Mouse (Mus musculus) T-helper 2 cell (primary cell): Measurements from ENCODE around the gene Palm.

ENCODE experiments used
- in situ Hi-C: fragments of 300-600 bp; cut with MboI, MseI; formaldehyde crosslinking; loops from one replicate; pipeline ENCODE4 v1.15.1; 2025; ENCODE audit warnings: high pct_unique_total_duplicates

The Palm gene

DNA sequence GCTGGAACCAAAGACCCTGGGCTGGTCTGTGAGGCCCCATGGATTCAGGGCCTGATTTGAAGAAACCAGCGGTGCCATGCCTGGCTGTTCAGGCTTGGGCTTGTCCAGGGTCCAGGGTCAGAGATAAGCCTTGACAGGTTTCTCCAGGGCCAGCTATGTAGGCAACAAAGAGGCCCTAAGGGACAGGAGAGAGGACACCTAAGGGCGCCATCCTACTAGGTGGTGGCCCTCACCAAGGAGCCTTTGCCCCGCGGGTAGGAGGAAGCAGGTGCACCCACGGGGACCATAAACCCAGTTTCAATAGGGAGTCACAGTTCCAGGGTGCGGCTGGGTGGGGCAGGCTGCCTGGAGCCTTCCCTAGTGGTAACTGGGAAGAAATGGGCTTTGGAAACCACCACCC is 29.6 kb downstream of the Palm start:
- in situ Hi-C loops, result no loop called here

DNA sequence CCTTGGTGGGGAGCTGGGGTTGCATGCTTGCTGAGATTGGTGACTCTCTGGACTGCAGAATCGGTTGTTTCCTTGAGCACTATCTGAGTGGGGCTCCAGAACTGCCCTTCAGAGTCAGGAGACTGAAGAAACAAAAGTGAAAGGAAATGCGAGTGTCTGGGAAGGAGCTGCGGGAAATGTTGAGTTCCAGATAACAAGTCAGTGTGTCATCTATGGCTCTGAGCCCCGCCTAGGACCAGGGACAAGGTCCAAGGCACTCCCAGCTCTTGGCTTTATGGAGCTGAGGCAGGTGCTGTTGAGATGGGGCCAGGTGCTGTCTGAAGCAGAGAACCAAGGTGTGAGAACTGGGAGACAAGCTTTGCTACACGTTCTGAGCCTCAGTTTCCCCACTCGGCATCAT is 31.0 kb downstream of the Palm start:
- in situ Hi-C loops, result no loop called here

DNA sequence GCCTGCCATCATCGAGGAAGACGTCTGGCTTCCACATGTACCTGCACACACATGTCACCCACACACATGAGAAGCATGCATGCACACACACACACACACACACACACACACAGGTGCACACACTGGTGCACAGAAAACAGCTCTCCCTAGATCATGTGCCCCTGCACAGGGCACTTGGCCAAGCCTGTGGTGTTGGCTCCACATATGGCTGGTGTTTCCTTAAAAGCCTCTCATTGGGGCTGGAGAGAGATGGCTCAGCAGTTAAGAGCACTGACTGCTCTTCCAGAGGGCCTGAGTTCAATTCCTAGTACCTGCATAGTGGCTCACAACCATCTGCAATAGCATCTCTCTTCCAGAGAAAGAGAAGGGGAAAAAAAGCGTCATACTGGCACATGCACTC is 38.2 kb downstream of the Palm start:
- in situ Hi-C loops, result no loop called here

DNA sequence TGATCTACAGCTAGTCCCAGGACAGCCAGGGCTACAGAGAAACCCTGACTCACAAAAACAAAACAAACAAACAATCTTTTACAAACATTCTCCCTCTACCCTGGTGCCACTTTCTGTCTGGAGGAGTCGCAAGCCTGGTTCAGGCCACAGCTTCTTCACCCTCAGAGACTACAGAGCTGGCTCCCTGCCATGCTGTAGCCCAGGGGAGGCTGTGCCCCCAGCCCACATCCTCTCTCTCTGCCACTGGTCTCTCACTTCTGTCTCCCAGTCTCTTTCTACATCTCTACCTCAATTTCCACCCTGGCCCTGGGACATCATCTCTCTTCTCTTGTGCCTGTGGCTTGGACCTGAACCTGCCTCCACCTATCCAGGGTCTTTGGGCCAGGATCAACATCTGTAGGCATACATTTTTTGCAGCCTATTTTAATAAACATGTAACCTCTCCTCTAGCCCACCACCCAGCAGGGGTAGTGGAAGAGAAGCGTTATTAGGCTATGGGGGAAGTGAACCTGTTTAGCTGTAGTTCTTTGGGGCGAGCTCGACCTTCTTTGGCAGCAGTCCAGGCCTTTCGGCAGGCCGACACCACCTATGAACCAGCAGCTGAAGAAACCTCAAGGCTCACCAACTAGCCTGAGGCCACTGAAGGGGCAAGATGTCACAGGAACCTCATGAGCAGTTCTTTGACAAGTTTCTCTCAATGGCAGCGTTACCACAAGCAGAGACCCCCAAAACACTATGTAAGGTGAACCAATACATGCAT is 38.8 kb downstream of the Palm start:
- in situ Hi-C loops, result no loop called here

DNA sequence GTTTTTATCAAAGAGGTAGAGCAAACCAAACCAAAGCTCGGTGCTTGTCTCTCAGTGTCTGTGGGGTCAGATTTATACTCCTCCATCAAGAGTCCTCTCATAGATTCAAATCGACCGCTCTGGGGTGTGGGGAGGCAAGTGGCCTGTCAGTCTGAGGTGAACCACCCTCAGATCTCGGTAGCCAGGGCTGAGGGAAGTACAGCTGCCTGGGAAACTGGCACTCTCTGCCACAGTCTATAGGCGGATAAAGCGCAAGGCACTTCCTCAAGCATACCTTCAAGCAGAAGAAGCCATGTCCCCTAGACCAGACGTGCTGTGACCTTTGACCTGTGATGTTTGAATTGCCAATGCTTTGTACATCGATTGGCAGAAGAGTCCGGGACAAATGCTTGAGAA is 39.4 kb downstream of the Palm start:
- in situ Hi-C loops, result no loop called here

DNA sequence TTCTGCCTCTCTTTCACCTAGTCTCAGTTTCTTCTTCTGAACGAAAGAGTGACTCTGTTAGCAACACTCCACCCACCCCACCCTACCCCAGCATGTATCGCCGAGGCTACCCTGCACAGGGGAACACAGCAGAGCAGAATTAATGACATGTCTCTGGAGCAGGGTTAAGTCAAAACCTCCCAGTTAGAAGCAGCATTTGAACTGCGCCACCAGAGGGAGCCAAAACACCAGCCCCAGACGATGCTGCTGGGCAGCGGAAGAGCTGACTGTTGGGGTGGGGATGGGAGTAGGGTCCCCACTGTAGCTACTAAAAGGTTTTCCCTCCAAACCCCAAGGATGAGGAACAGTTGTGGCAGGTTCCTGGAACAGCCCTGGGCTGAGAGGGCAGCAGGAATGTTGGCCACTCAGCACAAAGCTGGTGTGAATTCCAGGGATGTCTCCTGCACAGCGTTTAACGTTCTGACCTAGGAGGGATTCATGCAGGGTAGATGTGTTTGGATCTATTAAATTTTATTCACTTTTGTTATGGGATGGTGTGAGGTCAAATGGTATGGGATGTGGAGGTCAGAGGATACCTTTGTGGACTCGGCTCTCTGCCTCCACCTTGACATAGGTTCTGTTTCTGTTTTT is 41.5 kb downstream of the Palm start:
- in situ Hi-C loops, result no loop called here

DNA sequence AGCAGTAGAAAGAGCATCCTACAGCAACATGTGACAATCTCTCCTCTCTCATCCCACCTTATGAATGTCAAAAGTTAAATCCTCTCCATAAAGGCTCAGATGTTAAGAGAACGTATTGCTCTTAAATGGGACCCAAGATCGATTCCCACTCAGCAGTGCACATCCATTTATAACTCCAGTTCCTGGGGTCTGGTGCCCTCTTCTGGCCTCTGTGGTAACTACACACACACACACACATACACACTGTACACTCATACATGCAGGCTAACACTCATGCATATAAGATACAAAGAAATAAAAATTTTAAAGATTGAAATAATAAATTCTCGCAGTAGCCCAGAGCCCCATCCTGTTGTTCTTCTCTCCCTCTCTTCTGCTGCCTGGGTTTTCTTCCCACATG is 43.5 kb downstream of the Palm start:
- in situ Hi-C loops, result no loop called here

DNA sequence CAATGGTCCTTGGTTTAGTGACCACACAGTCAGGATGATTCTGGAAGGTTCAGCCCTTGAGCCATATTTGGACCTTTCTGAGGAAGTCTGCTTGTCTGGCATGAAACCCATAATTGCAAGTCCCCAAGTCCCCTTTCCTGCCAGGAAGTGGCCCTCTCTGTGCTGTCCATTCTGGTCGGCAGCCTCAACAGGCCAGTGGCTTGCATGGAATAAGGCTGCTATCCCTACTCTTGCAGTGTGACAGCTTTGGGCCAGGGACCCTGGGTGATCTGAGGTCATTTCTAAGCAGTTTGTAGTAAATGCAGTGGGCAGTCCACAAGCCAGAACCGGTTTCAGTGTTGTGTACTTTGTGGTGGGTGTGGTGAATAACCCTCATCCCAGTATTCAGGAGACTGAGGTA is 44.8 kb downstream of the Palm start:
- in situ Hi-C loops, result no loop called here

DNA sequence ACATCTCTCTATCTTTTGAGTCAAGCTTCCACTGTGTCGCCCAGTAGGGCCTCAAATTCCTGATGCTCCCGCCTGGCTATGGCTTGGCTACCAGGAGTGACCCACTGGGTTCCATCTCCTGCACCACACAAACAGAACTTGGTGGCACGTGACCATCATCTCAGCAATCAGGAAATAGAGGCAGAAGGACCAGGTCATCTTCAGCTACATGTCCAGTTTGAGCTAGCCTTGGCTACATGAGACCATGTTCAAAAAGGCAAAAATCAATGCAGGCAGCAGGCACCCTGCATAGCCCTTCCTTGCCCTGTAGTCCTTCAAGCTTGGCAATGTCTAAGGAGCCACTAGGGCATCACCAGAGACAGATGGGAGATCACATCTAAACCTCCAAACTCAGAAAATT is 46.7 kb downstream of the Palm start:
- in situ Hi-C loops, result no loop called here

DNA sequence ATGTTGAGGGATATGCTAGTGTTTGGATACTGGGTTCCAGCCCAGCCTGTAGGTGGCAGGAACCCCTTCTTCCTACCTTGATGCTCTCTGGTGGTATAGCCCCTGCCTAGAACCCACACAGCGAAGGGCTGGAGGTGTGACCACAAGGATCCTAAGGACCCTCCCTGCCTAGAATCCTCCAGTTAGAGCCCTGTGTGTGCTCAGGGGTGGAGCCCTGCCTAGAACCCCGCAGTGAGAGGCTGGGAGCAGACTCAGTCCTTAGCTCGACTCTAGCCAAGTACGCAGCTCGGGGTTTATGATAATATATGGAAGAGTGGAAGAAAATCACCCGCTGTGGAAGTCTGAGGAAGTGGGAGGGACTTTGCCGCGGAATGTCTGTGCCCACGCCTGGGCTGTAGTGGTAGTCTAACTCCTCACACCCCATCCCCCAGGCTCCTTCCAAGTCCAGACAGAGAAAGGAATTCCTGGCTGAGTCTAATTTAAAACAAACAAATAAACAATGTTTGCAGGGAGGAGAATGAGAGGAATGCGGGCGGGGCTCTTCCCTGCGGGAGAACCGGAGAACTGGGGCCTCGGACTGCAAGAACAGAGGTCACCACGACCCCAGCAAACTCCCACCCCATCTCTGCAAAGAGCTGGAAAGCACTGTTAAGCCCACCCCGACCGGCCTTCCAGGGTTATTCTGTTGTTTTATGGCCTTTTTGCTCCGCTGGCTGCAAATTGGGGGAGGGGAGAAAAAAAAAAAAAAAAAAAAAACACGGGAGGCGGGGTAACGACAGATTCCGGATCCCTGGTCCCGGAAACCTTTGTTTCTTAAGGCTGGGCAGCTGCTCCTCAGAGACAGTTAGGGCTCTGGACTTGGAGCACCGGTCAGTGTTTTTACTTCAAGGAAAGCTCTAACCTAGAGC is 47.5 kb downstream of the Palm start:
- in situ Hi-C loops, result no loop called here

DNA sequence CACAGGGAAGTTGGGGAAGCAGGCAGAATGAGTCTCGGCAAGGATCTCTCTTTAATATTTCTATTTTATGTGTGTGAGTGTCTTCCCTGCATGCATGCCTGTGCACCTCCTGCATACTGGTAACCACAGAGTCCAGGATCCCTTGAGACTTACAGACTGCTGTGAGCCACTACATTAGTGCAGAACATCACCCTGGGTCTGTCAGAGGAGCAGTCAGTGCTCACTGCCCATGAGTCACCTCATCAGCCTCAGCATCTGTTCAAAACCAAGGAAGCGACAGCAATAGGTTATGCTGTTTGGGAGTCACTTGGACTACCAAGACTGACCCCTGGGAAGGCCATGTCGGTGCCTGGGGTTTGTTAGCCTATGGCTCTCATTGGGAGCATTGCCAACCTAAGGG is 49.0 kb downstream of the Palm start:
- in situ Hi-C loops, result no loop called here

DNA sequence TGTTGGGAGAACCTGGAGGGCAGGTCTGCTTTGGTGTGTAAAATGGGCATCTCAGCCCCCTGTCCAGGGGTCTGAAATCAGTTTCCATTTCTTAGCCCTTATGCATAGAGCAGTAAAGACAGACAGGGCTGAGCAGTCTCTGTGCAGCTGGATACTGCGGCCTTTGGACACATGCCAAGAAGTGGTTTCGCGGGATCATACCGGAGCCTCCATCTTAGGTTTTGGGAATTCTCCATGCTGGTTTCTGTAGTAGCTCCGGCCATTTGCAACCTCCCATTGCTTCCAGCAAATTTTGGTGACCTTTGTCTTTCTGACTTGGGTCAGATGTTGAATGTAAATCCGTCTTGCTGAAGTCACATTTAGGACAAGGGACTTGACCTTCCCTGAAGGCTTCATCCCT is 50.1 kb downstream of the Palm start:
- in situ Hi-C loops, result no loop called here

DNA sequence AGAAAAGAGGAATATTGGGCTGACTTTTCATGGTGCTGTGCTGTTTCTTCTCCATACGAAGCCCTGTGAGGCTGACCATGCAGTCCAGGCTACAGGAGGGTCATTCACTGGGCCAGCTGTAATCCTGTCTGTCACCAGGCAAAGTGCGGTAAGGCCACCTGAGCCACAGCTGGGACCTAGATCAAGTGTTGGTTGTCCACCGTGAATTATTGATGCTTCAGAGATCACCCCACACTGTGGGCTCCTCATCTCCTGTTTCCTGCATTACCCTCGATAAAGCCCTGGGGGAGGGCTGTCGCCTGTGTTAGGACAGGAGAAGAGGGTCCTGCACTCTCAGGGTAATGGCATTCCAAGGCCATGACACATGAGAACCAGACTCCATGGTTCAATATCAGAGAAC is 53.2 kb downstream of the Palm start:
- in situ Hi-C loops, result no loop called here

DNA sequence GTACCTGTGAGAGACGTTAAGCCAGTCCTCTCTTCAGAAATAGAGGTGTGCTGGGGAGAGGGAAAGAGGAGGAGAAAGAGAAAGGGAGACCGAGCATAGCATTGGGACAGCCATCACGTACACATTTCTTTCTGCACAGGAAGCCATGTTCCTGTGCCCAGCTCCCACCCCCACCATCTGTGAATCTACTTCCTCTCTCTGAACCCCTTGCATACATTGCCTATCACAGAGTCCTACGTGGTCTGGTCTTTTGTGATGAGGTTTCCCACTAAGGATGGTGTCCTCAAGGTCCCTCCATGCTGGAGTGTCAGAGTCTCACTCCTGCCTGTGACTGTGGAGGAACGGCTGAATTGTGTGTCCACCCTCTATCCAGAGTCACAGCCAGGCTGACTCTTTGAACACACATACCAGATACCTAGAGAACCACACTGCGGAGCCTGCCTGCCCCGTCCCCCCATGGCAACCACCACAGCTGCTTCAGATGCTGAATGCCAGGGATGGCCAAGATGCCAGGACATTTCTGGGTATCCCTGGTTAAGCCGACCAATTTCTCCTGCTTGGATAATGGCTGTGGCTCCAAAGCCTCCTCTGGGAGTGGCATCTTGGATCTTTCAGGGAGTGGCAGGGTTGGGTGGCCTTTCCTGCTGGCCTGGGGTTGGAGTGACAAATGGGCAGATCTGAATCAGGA is 56.7 kb downstream of the Palm start:
- in situ Hi-C loops, result no loop called here

DNA sequence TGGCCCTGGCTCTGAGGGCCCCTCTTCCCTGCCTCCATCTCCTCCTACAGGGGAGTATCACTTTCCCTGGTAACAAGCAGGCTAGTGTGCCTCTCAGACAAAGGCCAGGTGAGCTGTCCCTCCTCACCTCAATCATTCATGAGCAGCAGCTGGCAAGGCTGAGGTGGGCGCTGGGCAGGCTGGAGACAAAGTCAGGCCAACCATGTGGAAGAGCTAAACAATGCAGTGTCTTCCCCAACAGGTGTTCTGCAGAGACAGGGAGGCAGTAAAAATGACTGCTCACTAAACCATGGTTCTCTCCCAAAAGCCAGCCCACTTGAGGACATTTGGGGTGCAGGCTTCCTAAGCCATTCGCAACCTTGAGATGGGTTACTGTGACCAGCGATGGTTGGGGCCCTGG is 58.3 kb downstream of the Palm start:
- in situ Hi-C loops, result no loop called here

DNA sequence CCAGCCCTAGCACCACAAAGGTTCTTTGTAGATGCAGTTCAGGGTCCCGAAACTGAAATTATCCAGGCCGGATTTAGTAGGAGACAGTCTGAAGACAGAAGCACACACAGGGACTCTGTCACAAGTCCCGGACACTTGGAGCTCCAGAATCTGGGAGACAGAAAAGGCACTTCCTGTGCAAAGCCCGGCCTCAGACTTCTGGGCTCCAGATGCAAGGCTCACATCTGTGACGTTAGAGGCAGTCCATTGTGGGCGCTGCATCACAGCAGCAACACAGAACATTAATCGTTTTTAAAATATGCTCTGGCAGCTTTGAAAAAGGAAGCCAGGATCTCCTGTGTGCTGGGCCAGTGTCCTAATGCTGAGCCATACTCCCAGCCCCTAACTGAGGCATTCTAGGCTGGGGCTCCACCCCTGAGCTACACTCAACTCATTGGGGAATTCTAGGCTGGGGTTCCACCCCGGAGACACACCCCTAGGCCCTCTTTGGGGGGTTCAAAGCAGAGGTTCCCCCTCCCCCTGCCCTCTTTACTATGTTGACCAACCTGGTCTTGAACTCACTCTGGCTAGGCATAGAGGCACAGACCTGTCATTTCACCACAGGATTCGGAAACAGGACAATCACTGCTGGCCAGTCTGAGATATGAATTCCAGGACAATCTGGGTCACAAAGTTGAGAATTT is 58.9 kb downstream of the Palm start:
- in situ Hi-C loops, result no loop called here

DNA sequence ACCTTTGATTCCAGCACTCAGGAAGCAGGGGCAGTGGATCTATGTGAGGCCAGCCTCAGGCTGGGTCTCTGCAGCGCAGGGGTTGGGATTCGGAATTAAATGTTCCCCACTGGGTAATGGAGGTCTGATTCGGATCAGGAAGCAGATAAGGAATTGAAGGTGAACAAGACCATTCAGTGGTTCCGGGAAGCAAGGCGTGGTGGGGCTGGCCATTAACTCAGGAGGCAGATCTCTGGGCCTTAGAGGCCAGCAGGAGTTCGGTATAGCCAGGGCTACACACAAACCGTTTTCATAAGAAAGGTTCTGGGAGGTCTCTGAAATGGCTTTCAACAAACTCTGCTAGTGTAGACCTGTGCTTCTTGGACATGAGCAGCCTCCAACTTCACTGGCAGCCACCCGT is 59.5 kb downstream of the Palm start:
- in situ Hi-C loops, result no loop called here

DNA sequence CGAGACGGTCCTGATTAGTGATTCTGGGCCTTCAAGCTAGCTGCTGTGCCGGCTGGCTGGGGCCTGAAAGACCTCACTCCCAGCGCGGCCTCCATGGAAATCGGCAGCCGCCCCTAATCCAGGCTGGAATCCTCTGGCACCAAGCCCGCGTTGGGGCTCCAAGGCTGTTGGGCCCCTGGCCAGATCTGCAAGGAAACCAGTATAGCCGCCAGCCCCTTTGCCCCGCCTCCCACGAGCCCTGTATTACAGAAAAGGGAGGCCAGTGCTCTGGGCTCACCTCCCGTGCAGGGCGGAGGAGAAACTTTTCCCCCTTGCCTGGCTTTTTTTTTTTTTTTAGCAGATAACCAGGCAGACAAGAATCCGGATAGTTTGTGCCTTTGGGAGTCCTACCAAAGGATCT is 60.0 kb downstream of the Palm start:
- in situ Hi-C loops, result no loop called here

DNA sequence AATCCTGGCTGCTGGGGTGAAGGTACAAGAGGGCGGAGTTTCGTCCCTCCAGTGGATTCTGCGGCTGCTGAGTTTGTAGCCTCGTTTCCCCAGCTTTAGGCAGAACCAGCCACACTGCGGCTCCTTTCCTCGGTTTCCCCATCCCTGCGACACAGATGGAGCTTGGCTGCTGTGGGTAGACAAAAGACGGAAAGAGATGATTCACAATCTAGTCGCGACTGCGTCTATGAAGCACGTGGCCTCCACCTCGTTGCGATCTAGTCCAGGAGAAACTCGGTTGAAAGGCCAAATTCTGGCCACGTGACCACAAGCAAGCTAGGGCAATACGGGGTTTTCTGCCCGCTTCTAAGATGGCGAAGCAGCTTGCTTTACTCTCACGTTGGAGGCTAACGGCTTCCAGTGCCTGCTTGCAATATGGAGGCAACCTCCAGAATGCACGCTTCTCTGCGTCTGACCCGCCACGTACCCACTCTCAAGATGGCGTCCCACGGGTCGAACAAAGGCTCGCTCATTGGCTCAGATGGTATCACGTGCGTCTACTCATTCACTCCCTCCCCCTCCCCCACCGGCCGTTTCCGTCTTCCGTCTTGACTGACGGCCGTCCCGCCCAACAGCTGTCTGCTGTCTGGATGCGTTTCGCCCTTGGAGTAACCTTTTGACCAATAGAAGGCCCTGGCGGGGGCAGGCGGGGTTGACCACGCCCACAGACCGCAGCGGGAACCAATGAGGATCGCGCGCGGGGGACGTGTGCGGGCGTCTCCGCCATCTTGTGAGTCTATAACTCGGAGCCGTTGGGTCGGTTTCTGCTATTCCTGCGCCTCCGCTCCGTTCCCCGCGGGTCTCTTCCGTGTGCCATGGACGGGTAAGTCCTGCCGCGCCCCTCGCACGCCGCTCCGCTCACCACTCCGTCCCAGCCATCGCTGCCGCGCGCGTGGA is 60.8 kb downstream of the Palm start, which contains the start of gene Ptbp1:
TSS of gene Ptbp1 (plus strand) at position 568 of the 936 bp plus-strand sequence.
- in situ Hi-C loops, result no loop called here
